Mouse (Mus musculus): ENCODE data around the gene Tk1. TPM values are rescaled to one million over a fixed set of nuclear protein-coding genes. Genes with fewer than 3 reads are reported as not detected.
"Not testable (repeated sequence)": the region's sequence is repeated elsewhere in the genome, so short reads cannot be mapped to it uniquely, and the experiment has no call there.

The Tk1 gene
- polyA plus RNA-seq, 1 experiment from 2014 or later: 145 TPM

GRCm38 (mm10) chr11:117843434-117843833, 17.5 kb upstream of the Tk1 start:
- H3K36me3 ChIP-seq: no peaks in the 10 kb centered on the region
- ATAC-seq: no peak
- H3K4me1 ChIP-seq: peaks cover 56% of the 10 kb centered on the region
- H3K27ac ChIP-seq: no peak overlapping the region
- no peaks in the 10 kb centered on the region for H3K27me3 ChIP-seq (replicated peaks)
- H3K9ac ChIP-seq: no peak overlapping the region
- no peak overlapping the region for H3K4me2 ChIP-seq
- no peaks in the 10 kb centered on the region for H3K9me3 ChIP-seq (replicated peaks)
- no peak overlapping the region for H3K4me3 ChIP-seq
- WGBS (ENCODE audit: insufficient replicate concordance): 61% methylated on average over 2 of the region's 2 CpGs

DNA sequence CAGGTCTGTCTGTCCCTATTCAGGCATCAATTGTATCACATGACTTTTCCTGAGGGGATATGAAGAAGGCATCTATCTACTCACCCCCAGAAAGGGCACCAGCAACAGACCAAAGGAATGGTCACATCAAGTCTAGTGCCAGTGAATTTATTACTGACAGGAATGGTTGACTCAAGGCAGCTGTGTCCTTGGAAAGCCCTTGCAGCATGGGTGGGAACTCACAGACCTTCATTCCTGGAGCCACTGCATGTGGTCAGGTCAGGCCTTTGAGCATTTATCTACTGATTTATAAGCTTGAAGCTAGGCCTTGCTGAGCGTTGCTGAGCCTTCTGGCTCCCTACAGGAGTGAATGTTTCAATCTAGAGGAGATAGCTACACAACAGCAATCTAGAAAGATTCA, 15.0 kb upstream of the Tk1 start:
- Histone ChIP-seq H3K4me1 (peaks cover 59% of the 10 kb centered on the region), H3K27ac (peak overlapping the region; percentile 57), H3K4me3 (no peak overlapping the region), H3K9me3 (replicated peaks) (no peaks in the 10 kb centered on the region), H3K36me3 (no peaks in the 10 kb centered on the region), H3K27me3 (replicated peaks) (no peaks in the 10 kb centered on the region), H3K4me2 (no peak overlapping the region), H3K9ac (peak overlapping the region; percentile 37; the same call in 1 of the 2 replicates)
- WGBS (ENCODE audit: insufficient replicate concordance): 59% methylated on average over 1 of the region's 1 CpGs
- ATAC-seq: no peak

DNA sequence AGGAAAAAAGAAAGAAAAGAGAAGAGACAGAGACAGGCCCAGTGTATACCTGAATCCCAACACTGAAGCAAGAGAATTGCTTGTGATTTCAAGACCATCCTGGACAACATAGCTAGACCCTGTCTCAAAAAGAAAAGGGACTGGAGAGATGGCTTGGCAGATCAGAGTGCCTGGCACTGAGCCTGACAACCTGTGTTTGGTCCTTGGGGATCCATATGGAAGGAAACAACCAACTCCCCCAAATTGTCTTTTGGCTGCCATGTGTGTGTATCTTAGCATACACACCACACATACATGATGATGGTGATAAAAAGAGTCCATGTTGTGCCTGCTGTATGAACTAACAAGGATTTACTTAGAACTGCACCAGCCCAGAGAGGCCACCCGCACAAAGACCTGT, 13.1 kb upstream of the Tk1 start:
- peak overlapping the region; percentile 57 for H3K4me2 ChIP-seq
- whole genome bisulfite sequencing (ENCODE audit: insufficient replicate concordance): 43% methylated on average over 1 of the region's 1 CpGs
- H3K36me3 ChIP-seq: no peaks in the 10 kb centered on the region
- H3K9me3 ChIP-seq (replicated peaks): no peaks in the 10 kb centered on the region
- H3K27me3 ChIP-seq (replicated peaks): no peaks in the 10 kb centered on the region
- peaks cover 70% of the 10 kb centered on the region for H3K4me1 ChIP-seq
- peak overlapping the region; percentile 93 for H3K27ac ChIP-seq
- no peak for ATAC-seq
- H3K4me3 ChIP-seq: no peak overlapping the region
- peak overlapping the region; percentile 45 for H3K9ac ChIP-seq

DNA sequence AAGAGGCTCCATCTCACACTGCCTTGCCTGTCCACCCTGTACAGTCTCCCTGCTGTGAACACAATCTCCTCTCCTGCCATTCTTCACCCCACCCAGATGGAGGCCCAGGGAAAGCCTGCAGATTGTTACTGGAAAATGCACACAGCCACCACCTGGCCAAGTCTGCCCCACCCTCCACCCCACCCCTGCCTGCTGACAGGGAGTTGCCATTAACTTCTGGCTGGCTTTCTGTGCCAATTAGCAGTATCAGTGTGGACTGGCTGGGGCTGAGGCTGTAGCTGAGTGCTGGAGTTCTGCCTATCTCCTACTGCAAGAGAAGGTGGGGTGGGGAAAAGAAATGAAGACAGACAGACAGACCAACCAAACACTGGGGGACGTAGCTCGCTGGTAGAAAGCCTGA, 12.7 kb upstream of the Tk1 start:
- Histone ChIP-seq H3K4me3 (no peak overlapping the region), H3K27me3 (replicated peaks) (no peaks in the 10 kb centered on the region), H3K9ac (peak overlapping the region; percentile 45), H3K27ac (peak overlapping the region; percentile 93), H3K4me1 (peaks cover 74% of the 10 kb centered on the region), H3K9me3 (replicated peaks) (no peaks in the 10 kb centered on the region), H3K36me3 (no peaks in the 10 kb centered on the region), H3K4me2 (peak overlapping the region; percentile 57)
- ATAC-seq: peak; percentile 98
- WGBS (ENCODE audit: insufficient replicate concordance): 31% methylated on average over 2 of the region's 2 CpGs

DNA sequence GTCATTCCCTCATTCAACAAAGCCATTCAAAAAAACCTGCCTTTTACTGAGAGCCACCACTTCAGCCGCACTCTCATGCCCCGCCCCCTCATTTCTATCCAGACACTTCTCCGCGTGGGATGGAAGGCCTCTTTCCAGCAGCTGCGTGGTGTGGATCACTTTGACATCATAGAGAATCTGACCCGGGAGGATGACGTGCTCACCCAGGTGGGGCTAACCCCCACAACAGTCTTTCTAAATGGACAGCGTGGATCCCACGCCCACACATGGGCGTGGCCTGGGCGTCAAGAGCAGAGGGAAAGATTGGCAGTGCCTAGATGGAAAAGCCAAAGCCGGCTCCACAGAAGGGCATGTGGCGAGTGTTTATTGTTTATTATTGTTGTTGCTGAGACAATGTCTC, 10.4 kb upstream of the Tk1 start:
- Histone ChIP-seq H3K4me2 (peak overlapping the region; percentile 59), H3K36me3 (no peaks in the 10 kb centered on the region), H3K4me3 (0 out of 2 replicates have a peak overlapping the region, but pooled peaks have one; percentile 3), H3K9ac (no peak overlapping the region; the same call in 1 of the 2 replicates), H3K27ac (peak overlapping the region; percentile 93), H3K9me3 (replicated peaks) (no peaks in the 10 kb centered on the region), H3K27me3 (replicated peaks) (no peaks in the 10 kb centered on the region), H3K4me1 (peaks cover 92% of the 10 kb centered on the region)
- no peak for ATAC-seq
- 25% methylated on average over 13 of the region's 13 CpGs for WGBS (ENCODE audit: insufficient replicate concordance)

DNA sequence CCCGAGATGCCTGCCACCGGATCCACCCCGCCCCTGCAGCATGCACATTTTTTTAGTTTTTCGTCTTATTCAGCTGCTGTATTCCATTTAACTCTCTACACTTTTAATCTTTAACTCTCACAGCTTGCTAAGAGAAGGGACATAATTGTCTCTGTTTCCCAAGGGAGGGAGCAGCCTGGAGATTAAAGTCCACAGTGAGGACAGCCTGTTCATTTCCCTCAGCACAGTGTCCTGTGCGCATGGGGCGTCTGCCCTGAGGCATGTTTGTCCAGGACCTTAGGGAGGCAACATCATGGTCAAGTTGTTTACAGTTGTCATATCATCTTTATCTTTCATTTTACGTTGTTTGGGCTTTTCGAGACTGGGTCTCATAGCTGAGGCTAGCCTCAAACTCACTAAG, 8.2 kb upstream of the Tk1 start:
- ATAC-seq: no peak
- no peak overlapping the region for H3K4me2 ChIP-seq
- no peak overlapping the region for H3K9ac ChIP-seq
- H3K27ac ChIP-seq: no peak overlapping the region
- no peaks in the 10 kb centered on the region for H3K9me3 ChIP-seq (replicated peaks)
- H3K4me1 ChIP-seq: peaks cover 92% of the 10 kb centered on the region
- no peaks in the 10 kb centered on the region for H3K36me3 ChIP-seq
- no peak overlapping the region for H3K4me3 ChIP-seq
- no peaks in the 10 kb centered on the region for H3K27me3 ChIP-seq (replicated peaks)
- 84% methylated on average over 8 of the region's 8 CpGs for WGBS (ENCODE audit: insufficient replicate concordance)

DNA sequence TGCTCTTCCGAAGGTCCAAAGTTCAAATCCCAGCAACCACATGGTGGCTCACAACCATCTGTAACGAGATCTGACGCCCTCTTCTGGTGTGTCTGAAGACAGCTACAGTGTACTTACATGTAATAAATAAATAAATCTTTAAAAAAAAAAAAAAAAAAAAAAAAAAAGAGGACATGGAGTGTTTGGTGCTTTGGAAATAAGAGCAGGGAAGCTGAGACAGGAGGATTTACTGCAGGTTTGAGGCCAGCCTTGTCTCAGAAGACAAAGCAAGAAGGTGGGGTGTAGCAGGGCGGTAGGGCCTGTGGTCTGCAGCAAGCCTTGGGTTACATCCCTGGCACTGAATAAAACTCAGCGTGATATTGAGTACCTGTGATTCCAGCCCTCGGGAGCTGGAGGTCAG, 7.6 kb upstream of the Tk1 start:
- not testable (repeated sequence) for H3K27ac ChIP-seq; H3K4me2 ChIP-seq; H3K9ac ChIP-seq; ATAC-seq; H3K27me3 ChIP-seq (replicated peaks); H3K9me3 ChIP-seq (replicated peaks); H3K4me3 ChIP-seq; H3K36me3 ChIP-seq
- 72% methylated on average over 6 of the region's 6 CpGs for whole genome bisulfite sequencing (ENCODE audit: insufficient replicate concordance)
- H3K4me1 ChIP-seq: peaks cover 92% of the 10 kb centered on the region

GRCm38 (mm10) chr11:117832086-117832969, 6.4 kb upstream of the Tk1 start:
- Histone ChIP-seq H3K9me3 (replicated peaks) (no peaks in the 10 kb centered on the region), H3K9ac (peak overlapping the region; percentile 39), H3K4me2 (peak overlapping the region; percentile 70), H3K4me1 (peaks cover 92% of the 10 kb centered on the region), H3K27ac (peak overlapping the region; percentile 75), H3K4me3 (peak overlapping the region; percentile 53), H3K27me3 (replicated peaks) (no peaks in the 10 kb centered on the region), H3K36me3 (no peaks in the 10 kb centered on the region)
- peak; percentile 85 for ATAC-seq
- WGBS (ENCODE audit: insufficient replicate concordance): 11% methylated on average over 28 of the region's 28 CpGs

- Histone ChIP-seq H3K4me1 (peaks cover 90% of the 10 kb centered on the region), H3K27me3 (replicated peaks) (no peaks in the 10 kb centered on the region), H3K9me3 (replicated peaks) (no peaks in the 10 kb centered on the region), H3K4me2 (no peak overlapping the region), H3K9ac (no peak overlapping the region), H3K4me3 (no peak overlapping the region), H3K27ac (peak overlapping the region; percentile 87), H3K36me3 (no peaks in the 10 kb centered on the region)
- no peak for ATAC-seq
- 68% methylated on average over 9 of the region's 9 CpGs for WGBS (ENCODE audit: insufficient replicate concordance)
Observed at GRCm38 (mm10) chr11:117830401-117830800, 4.5 kb upstream of the Tk1 start.

DNA sequence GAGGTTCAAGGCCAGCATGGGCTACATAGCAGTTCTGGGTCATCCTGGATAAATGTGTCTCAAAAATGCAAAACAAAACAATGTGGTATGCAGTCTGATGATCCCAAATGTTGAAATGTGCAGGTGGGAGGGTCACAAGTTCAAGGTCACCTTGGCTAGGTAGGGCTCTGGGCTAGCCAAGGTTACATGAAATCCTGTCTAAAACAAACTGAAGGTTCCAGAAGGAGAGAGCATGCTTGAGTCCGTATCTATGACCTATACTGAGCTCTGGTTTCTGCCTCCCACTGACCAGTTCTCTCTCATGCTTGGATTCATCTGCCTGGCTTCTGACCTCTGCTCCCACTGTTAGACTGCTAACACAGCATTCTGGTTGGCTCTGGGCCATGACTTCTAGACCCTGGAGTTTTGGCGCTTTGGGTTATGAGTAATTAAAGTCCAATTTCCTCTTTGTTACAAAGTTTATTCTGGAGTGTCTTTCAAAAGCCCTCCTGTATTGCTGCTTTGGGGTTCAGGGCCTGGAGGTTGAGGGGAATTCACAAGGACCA, 3.9 kb upstream of the Tk1 start:
- peak overlapping the region; percentile 82 for H3K4me2 ChIP-seq
- H3K9ac ChIP-seq: peak overlapping the region; percentile 23; the same call in 1 of the 2 replicates

DNA sequence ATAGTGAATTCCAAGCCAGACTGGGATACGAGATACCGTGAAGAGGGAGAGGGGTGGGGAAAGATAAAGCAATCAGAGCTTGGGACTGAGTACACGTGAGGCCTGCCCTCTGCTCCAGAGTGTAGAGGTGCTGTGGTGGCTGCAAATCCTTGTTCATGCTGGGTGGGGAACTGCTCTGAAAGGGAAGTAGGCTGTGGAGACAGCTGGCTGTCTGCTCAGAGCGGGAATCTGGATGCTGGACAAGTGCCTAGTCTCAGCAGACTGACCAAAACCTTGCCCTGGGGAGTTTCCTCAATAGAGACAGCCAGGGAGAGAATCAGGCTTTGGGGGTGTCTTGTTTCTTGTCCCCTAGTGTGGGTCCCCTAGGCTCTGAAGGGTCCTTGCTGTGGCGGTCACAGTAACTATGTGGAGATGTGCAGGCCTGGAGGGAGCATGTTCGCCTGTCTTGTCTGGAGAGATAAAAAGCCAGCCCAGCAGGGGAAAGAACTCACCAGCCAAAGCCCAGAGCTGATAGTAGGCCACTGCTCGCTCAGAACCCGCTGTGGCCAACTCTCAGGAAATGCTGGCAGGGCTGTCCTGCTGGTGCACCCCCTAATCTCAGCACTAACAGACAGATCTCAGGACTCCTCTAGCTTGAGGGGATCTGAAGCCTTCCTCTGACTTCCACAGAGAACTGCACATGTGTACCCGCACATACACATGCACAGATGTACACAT, 3.2 kb upstream of the Tk1 start:
- Histone ChIP-seq H3K36me3 (peaks cover 3% of the 10 kb centered on the region), H3K27me3 (replicated peaks) (no peaks in the 10 kb centered on the region), H3K9me3 (replicated peaks) (no peaks in the 10 kb centered on the region), H3K4me3 (no peak overlapping the region), H3K27ac (peak overlapping the region; percentile 87), H3K9ac (peak overlapping the region; percentile 23), H3K4me2 (peak overlapping the region; percentile 82), H3K4me1 (peaks cover 89% of the 10 kb centered on the region)
- 13% methylated on average over 9 of the region's 9 CpGs for WGBS (ENCODE audit: insufficient replicate concordance)
- ATAC-seq: peak; percentile 43

More for the DNA sequence above, 3.9 kb upstream of the Tk1 start:
- Histone ChIP-seq H3K9me3 (replicated peaks) (no peaks in the 10 kb centered on the region), H3K36me3 (no peaks in the 10 kb centered on the region), H3K4me1 (peaks cover 91% of the 10 kb centered on the region), H3K27ac (peak overlapping the region; percentile 87), H3K4me3 (no peak overlapping the region), H3K27me3 (replicated peaks) (no peaks in the 10 kb centered on the region)
- 64% methylated on average over 2 of the region's 2 CpGs for WGBS (ENCODE audit: insufficient replicate concordance)
- no peak for ATAC-seq

All from liver, embryonic 12.5 days (tissue).